Mouse (Mus musculus) hindbrain, embryonic 10.5 days (tissue): ENCODE data around the gene Lypd4. TPM values are rescaled to one million over a fixed set of nuclear protein-coding genes. Genes with fewer than 3 reads are reported as not detected.
A peak's percentile ranks its signal among the peaks of the same experiment; 100 is the strongest.

Source experiments
- DNase-seq: peaks from one replicate; pipeline ENCODE4 v3.0.0-alpha.2; 2017; ENCODE audit warnings: low spot score
- H3K27ac ChIP-seq: fragments of 300-500 bp; sonication (generic); 2 replicates; pipeline ENCODE4 v1.5.1; 2016; ENCODE audit warnings: mild to moderate bottlenecking, moderate library complexity
- H3K27me3 ChIP-seq: fragments of 300-500 bp; sonication (generic); 2 replicates; pipeline ENCODE4 v1.6.1; 2016; ENCODE audit warnings: mild to moderate bottlenecking; ENCODE audit not compliant: poor library complexity, insufficient read depth, severe bottlenecking
- H3K36me3 ChIP-seq: fragments of 300-500 bp; sonication (generic); 2 replicates; pipeline ENCODE4 v1.6.1; 2016; ENCODE audit warnings: mild to moderate bottlenecking, moderate library complexity
- H3K4me1 ChIP-seq: fragments of 300-500 bp; sonication (generic); replicated peaks from 2 replicates; pipeline ENCODE4 v1.6.1; 2016; ENCODE audit warnings: mild to moderate bottlenecking
- H3K4me3 ChIP-seq: fragments of 300-500 bp; sonication (generic); 2 replicates; pipeline ENCODE4 v1.5.1; 2016; ENCODE audit warnings: mild to moderate bottlenecking, moderate library complexity
- H3K9me3 ChIP-seq: fragments of 300-500 bp; sonication (generic); 2 replicates; pipeline ENCODE4 v1.6.1; 2016; ENCODE audit warnings: mild to moderate bottlenecking, moderate library complexity
- WGBS: fragments of 180-500 bp; shearing (Covaris S2); methylation state at CpG from one replicate; pipeline ENCODE4 v1.1.7; 2016; 5-methylcytosine and 5-hydroxymethylcytosine counted together
- polyA plus RNA-seq: library from polyadenylated mRNA; unstranded; fragments of >200 nt; fragmentation: Nextera tagmentation; extraction: Ambion mirVana; gene quantifications from 2 replicates; pipeline ENCODE4 v1.2.1, GENCODE M21; 2016

Gene Lypd4
- polyA plus RNA-seq = not detected in 2 replicates

- Histone ChIP-seq H3K27me3 (peaks cover 28% of the 10 kb centered on the region), H3K4me1 (peaks cover 9% of the 10 kb centered on the region), H3K27ac (no peak within 1 kb of the TSS), H3K9me3 (peaks cover 11% of the 10 kb centered on the region; the same call in 1 of the 2 replicates), H3K4me3 (no peak within 1 kb of the TSS), H3K36me3 (no peaks in the 10 kb centered on the region)
- WGBS = 47% methylated on average over 41 of the region's 41 CpGs
- DNase-seq = peak; percentile 45
Observed at GRCm38 (mm10) chr7:24869532-24870165, at the start of gene Lypd4, which contains the start of gene Dmrtc2. Lypd4 (minus strand) TSS chr7:24869941. Dmrtc2 (plus strand) TSS chr7:24870057.

GRCm38 (mm10) chr7:24918763-24919323 is 49.1 kb upstream of the Lypd4 start:
- Histone ChIP-seq H3K27me3 (no peaks in the 10 kb centered on the region), H3K36me3 (peaks cover 73% of the 10 kb centered on the region), H3K27ac (no peak overlapping the region), H3K4me3 (no peak overlapping the region), H3K9me3 (0 out of 2 replicates have a peak, but pooled peaks cover 3% of the 10 kb centered on the region), H3K4me1 (no peaks in the 10 kb centered on the region)
- WGBS = 94% methylated on average over 20 of the region's 20 CpGs
- DNase-seq = no peak

- no peak for DNase-seq
- WGBS = 96% methylated on average over 14 of the region's 14 CpGs
- Histone ChIP-seq H3K36me3 (peaks cover 59% of the 10 kb centered on the region), H3K4me3 (no peak overlapping the region), H3K9me3 (no peaks in the 10 kb centered on the region), H3K27ac (no peak overlapping the region), H3K27me3 (no peaks in the 10 kb centered on the region), H3K4me1 (peaks cover 5% of the 10 kb centered on the region)
Observed at GRCm38 (mm10) chr7:24912480-24912879, 42.7 kb upstream of the Lypd4 start.

GRCm38 (mm10) chr7:24907211-24907748 is 37.5 kb upstream of the Lypd4 start:
- Histone ChIP-seq H3K36me3 (peaks cover 35% of the 10 kb centered on the region), H3K27me3 (no peaks in the 10 kb centered on the region), H3K4me3 (peak overlapping the region; percentile 23; the same call in 1 of the 2 replicates), H3K27ac (peak overlapping the region; percentile 17; the same call in 1 of the 2 replicates), H3K4me1 (peaks cover 53% of the 10 kb centered on the region), H3K9me3 (no peaks in the 10 kb centered on the region)
- no peak for DNase-seq
- WGBS = 34% methylated on average over 13 of the region's 13 CpGs

GRCm38 (mm10) chr7:24906551-24906950 is 36.8 kb upstream of the Lypd4 start:
- H3K27ac ChIP-seq = peak overlapping the region; percentile 17; the same call in 1 of the 2 replicates
- 0 out of 2 replicates have a peak overlapping the region, but pooled peaks have one; percentile 2 for H3K4me3 ChIP-seq
- peaks cover 59% of the 10 kb centered on the region for H3K4me1 ChIP-seq

GRCm38 (mm10) chr7:24904936-24905335 is 35.2 kb upstream of the Lypd4 start:
- peak; percentile 73 for DNase-seq
- H3K36me3 ChIP-seq = peaks cover 24% of the 10 kb centered on the region
- H3K27ac ChIP-seq = peak overlapping the region; percentile 85
- H3K4me3 ChIP-seq = peak overlapping the region; percentile 76
- no peaks in the 10 kb centered on the region for H3K9me3 ChIP-seq
- H3K4me1 ChIP-seq = peaks cover 59% of the 10 kb centered on the region
- WGBS = 15% methylated on average over 3 of the region's 3 CpGs
- no peaks in the 10 kb centered on the region for H3K27me3 ChIP-seq

More at GRCm38 (mm10) chr7:24906551-24906950, 36.8 kb upstream of the Lypd4 start:
- no peaks in the 10 kb centered on the region for H3K27me3 ChIP-seq
- 46% methylated on average over 6 of the region's 6 CpGs for WGBS
- peaks cover 30% of the 10 kb centered on the region for H3K36me3 ChIP-seq
- DNase-seq = no peak
- H3K9me3 ChIP-seq = no peaks in the 10 kb centered on the region

- H3K36me3 ChIP-seq = peaks cover 17% of the 10 kb centered on the region
- no peaks in the 10 kb centered on the region for H3K27me3 ChIP-seq
- under 1% methylated on average over 30 of the region's 30 CpGs for WGBS
- no peaks in the 10 kb centered on the region for H3K9me3 ChIP-seq
- H3K4me1 ChIP-seq = peaks cover 59% of the 10 kb centered on the region
- peak overlapping the region; percentile 85 for H3K27ac ChIP-seq
- H3K4me3 ChIP-seq = peak overlapping the region; percentile 76
- DNase-seq = peak; percentile 97
Observed at GRCm38 (mm10) chr7:24904070-24904483, 34.3 kb upstream of the Lypd4 start.

- peaks cover 59% of the 10 kb centered on the region for H3K4me1 ChIP-seq
- H3K36me3 ChIP-seq = peaks cover 10% of the 10 kb centered on the region
- no peak for DNase-seq
- H3K4me3 ChIP-seq = peak overlapping the region; percentile 76
- WGBS = 45% methylated on average over 10 of the region's 10 CpGs
- H3K27me3 ChIP-seq = no peaks in the 10 kb centered on the region
- H3K9me3 ChIP-seq = no peaks in the 10 kb centered on the region
- peak overlapping the region; percentile 91 for H3K27ac ChIP-seq
Observed at GRCm38 (mm10) chr7:24903444-24903825, 33.7 kb upstream of the Lypd4 start.

- peaks cover 60% of the 10 kb centered on the region for H3K4me1 ChIP-seq
- peak within 1 kb of the TSS; percentile 76 for H3K4me3 ChIP-seq
- no peaks in the 10 kb centered on the region for H3K9me3 ChIP-seq
- H3K36me3 ChIP-seq = peaks cover 4% of the 10 kb centered on the region; the same call in 1 of the 2 replicates
- no peaks in the 10 kb centered on the region for H3K27me3 ChIP-seq
- DNase-seq = peak; percentile 57
- peak within 1 kb of the TSS; percentile 91 for H3K27ac ChIP-seq
- 5% methylated on average over 68 of the region's 68 CpGs for WGBS
Observed at GRCm38 (mm10) chr7:24902630-24903443, 33.1 kb upstream of the Lypd4 start, which contains the start of gene Arhgef1. Arhgef1 (plus strand) TSS chr7:24902912.

GRCm38 (mm10) chr7:24902264-24902629 is 32.5 kb upstream of the Lypd4 start:
- peak overlapping the region; percentile 91 for H3K27ac ChIP-seq

GRCm38 (mm10) chr7:24901842-24902241 is 32.1 kb upstream of the Lypd4 start:
- Histone ChIP-seq H3K27ac (peak overlapping the region; percentile 40; the same call in 1 of the 2 replicates), H3K4me3 (peak overlapping the region; percentile 76; the same call in 1 of the 2 replicates), H3K4me1 (peaks cover 50% of the 10 kb centered on the region), H3K9me3 (no peaks in the 10 kb centered on the region), H3K36me3 (no peaks in the 10 kb centered on the region), H3K27me3 (no peaks in the 10 kb centered on the region)
- no peak for DNase-seq
- 83% methylated on average over 1 of the region's 1 CpGs for WGBS

More at GRCm38 (mm10) chr7:24902264-24902629, 32.5 kb upstream of the Lypd4 start:
- 58% methylated on average over 2 of the region's 2 CpGs for WGBS
- no peaks in the 10 kb centered on the region for H3K27me3 ChIP-seq
- H3K36me3 ChIP-seq = no peaks in the 10 kb centered on the region
- peak overlapping the region; percentile 76 for H3K4me3 ChIP-seq
- peaks cover 54% of the 10 kb centered on the region for H3K4me1 ChIP-seq
- no peaks in the 10 kb centered on the region for H3K9me3 ChIP-seq
- no peak for DNase-seq

- DNase-seq = no peak
- Histone ChIP-seq H3K27me3 (no peaks in the 10 kb centered on the region), H3K36me3 (no peaks in the 10 kb centered on the region), H3K4me3 (no peak overlapping the region), H3K9me3 (no peaks in the 10 kb centered on the region), H3K4me1 (peaks cover 43% of the 10 kb centered on the region), H3K27ac (no peak overlapping the region)
- WGBS = 87% methylated on average over 6 of the region's 6 CpGs
Observed at GRCm38 (mm10) chr7:24901114-24901513, 31.4 kb upstream of the Lypd4 start.
